22 mouse cellular contexts compared by ENCODE assay signal in the genomic region with DNA sequence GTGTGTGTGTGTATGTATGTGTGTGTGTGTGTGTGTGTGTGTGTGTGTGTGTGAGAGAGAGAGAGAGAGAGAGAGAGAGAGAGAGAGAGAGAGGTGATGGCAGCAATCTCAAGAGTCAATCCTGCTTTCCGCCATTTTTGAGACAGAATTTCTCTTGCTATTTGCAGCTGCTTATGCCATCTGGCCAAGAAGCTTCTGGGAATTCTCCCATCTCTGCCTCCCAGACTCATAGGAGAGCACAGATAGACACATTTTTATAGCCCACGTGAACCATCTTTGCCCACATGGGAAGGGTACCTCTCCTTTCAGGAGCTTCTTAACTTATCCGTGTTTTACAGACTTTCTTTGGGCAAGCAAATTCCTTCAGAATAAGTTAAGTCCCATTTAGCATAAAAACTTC. TPM values are rescaled to one million over a fixed set of nuclear protein-coding genes. Genes with fewer than 3 reads are reported as not detected.
DNase-seq lines count a peak whose midpoint lies in the region; ATAC-seq and TF ChIP-seq lines count a peak whose summit lies in the region.
"Had no signal": no experiment of that assay in that cellular context is flagged by ENCODE, and none has a peak within 500 bp of the region (broad histone marks: within the 10 kb centered on the region; RNA-seq: fewer than 3 reads in every experiment).

No protein-coding gene starts in this region.

- no peaks in the 10 kb centered on the region for H3K36me3 ChIP-seq in forebrain, postnatal 0 days (ENCODE audit: insufficient read depth)
- H3K36me3 ChIP-seq in forebrain, embryonic 16.5 days (ENCODE audit: control insufficient read depth, insufficient read depth) = no peaks in the 10 kb centered on the region
- H3K36me3 ChIP-seq in intestine, postnatal 0 days (ENCODE audit: control insufficient read depth, insufficient read depth) = no peaks in the 10 kb centered on the region
- H3K36me3 ChIP-seq: embryonic facial prominence, embryonic 13.5 days; heart, embryonic 15.5 days; hindbrain, embryonic 13.5 days had no signal

- peaks cover 6% of the 10 kb centered on the region; the same call in 1 of the 2 replicates for H3K4me1 ChIP-seq in forebrain, postnatal 0 days (ENCODE audit: insufficient read depth)
- peaks cover 9% of the 10 kb centered on the region; the same call in 1 of the 2 replicates for H3K4me1 ChIP-seq in forebrain, embryonic 16.5 days (replicated peaks; ENCODE audit: control insufficient read depth, insufficient read depth, low read length)
- H3K4me1 ChIP-seq in intestine, postnatal 0 days (replicated peaks; ENCODE audit: control insufficient read depth, insufficient read depth, low read length) = no peaks in the 10 kb centered on the region
- H3K4me1 ChIP-seq: embryonic facial prominence, embryonic 13.5 days; heart, embryonic 15.5 days; hindbrain, embryonic 13.5 days had no signal

- no peak overlapping the region for H3K4me2 ChIP-seq in forebrain, postnatal 0 days (ENCODE audit: low read depth)
- no peak overlapping the region for H3K4me2 ChIP-seq in forebrain, embryonic 16.5 days (ENCODE audit: low read length)
- no peak overlapping the region for H3K4me2 ChIP-seq in intestine, postnatal 0 days (replicated peaks; ENCODE audit: low read depth)
- H3K4me2 ChIP-seq: embryonic facial prominence, embryonic 13.5 days; forebrain, embryonic 13.5 days; heart, embryonic 11.5 days; heart, embryonic 15.5 days; hindbrain, embryonic 13.5 days had no signal

- no peaks in the 10 kb centered on the region for H3K9me3 ChIP-seq in forebrain, postnatal 0 days (ENCODE audit: low read length)
- no peaks in the 10 kb centered on the region for H3K9me3 ChIP-seq in forebrain, embryonic 16.5 days (ENCODE audit: control insufficient read depth, low read length)
- no peaks in the 10 kb centered on the region for H3K9me3 ChIP-seq in intestine, postnatal 0 days (ENCODE audit: control insufficient read depth)
- H3K9me3 ChIP-seq: embryonic facial prominence, embryonic 13.5 days; forebrain, embryonic 13.5 days; heart, embryonic 15.5 days; hindbrain, embryonic 13.5 days had no signal

- TF ChIP-seq CTCF in forebrain, postnatal 0 days (IDR thresholded peaks at IDR 0.05; ENCODE audit: low read depth) = no peak
- TF ChIP-seq CTCF in intestine, postnatal 0 days (IDR thresholded peaks at IDR 0.05; ENCODE audit: low read depth) = no peak

- H3K27me3 ChIP-seq in forebrain, postnatal 0 days (ENCODE audit: insufficient read depth, low read length) = no peaks in the 10 kb centered on the region
- no peaks in the 10 kb centered on the region for H3K27me3 ChIP-seq in forebrain, embryonic 16.5 days (replicated peaks; ENCODE audit: control insufficient read depth, insufficient read depth, low read length)
- no peaks in the 10 kb centered on the region for H3K27me3 ChIP-seq in intestine, postnatal 0 days (replicated peaks; ENCODE audit: control insufficient read depth, insufficient read depth, low read length)
- H3K27me3 ChIP-seq: embryonic facial prominence, embryonic 13.5 days; forebrain, embryonic 13.5 days; heart, embryonic 15.5 days; hindbrain, embryonic 13.5 days had no signal

- H3K4me3 ChIP-seq in forebrain, postnatal 0 days (ENCODE audit: low read depth, low read length) = no peak overlapping the region
- no peak overlapping the region for H3K4me3 ChIP-seq in forebrain, embryonic 16.5 days (replicated peaks; ENCODE audit: low read length)
- H3K4me3 ChIP-seq in intestine, postnatal 0 days (ENCODE audit: low read depth, low read length) = no peak overlapping the region
- H3K4me3 ChIP-seq: embryonic facial prominence, embryonic 13.5 days; forebrain, embryonic 13.5 days; heart, adult 2 months; heart, embryonic 15.5 days; hindbrain, embryonic 13.5 days had no signal

- no peak overlapping the region for H3K9ac ChIP-seq in forebrain, postnatal 0 days
- no peak overlapping the region for H3K9ac ChIP-seq in forebrain, embryonic 16.5 days (replicated peaks; ENCODE audit: low read depth, low read length)
- H3K9ac ChIP-seq in intestine, postnatal 0 days (ENCODE audit: low read depth, low read length) = no peak overlapping the region
- H3K9ac ChIP-seq: embryonic facial prominence, embryonic 13.5 days; forebrain, embryonic 13.5 days; heart, embryonic 15.5 days; hindbrain, embryonic 13.5 days had no signal

- no peak overlapping the region for H3K27ac ChIP-seq in forebrain, postnatal 0 days (ENCODE audit: low read depth, low read length)
- no peak overlapping the region for H3K27ac ChIP-seq in forebrain, embryonic 16.5 days (ENCODE audit: low read length)
- H3K27ac ChIP-seq in intestine, postnatal 0 days (ENCODE audit: low read depth, low read length) = no peak overlapping the region
- H3K27ac ChIP-seq: embryonic facial prominence, embryonic 13.5 days; forebrain, embryonic 13.5 days; heart, adult 2 months; heart, embryonic 15.5 days; hindbrain, embryonic 13.5 days; hindbrain, postnatal 0 days had no signal

- peak; percentile 67 for DNase-seq in forebrain, postnatal 0 days
- DNase-seq in layer of hippocampus, adult 9-11 months = peak; percentile 23
- DNase-seq in layer of hippocampus, adult 11-12 months (ENCODE audit: low spot score) = no peak
- peak; percentile 19 for DNase-seq in right cerebral cortex, adult 18-20 months
- no peak for DNase-seq in right cerebral cortex, postnatal 25 days
- DNase-seq: adrenal gland, postnatal 10 days; cerebellum, adult 18-20 months; cerebellum, adult 9-11 months; cerebellum, postnatal 36 days; gastrocnemius, postnatal 14 days; heart, adult 2 months; heart, postnatal 14 days had no signal

- WGBS in forebrain, postnatal 0 days = 73% methylated on average over 3 of the region's 3 CpGs
- 74% methylated on average over 3 of the region's 3 CpGs for WGBS in forebrain, embryonic 16.5 days
- 96% methylated on average over 3 of the region's 3 CpGs for WGBS in intestine, postnatal 0 days

- ATAC-seq in forebrain, postnatal 0 days = no peak
- no peak for ATAC-seq in forebrain, embryonic 16.5 days
- no peak for ATAC-seq in intestine, postnatal 0 days
- ATAC-seq: forebrain, embryonic 13.5 days; hindbrain, postnatal 0 days had no signal

RNA-seq across cellular contexts. Expression of a gene that starts 24.6 kb away (rescaled TPM):
- 0.15 TPM in 1 of 2 replicates, not detected in the other for total RNA-seq in forebrain, postnatal 0 days (2014; rRNA removed)
- not detected in 2 replicates for polyA plus RNA-seq in forebrain, postnatal 0 days (2015; fragmentation: Nextera tagmentation; extraction: Ambion mirVana)
- polyA plus RNA-seq in forebrain, embryonic 16.5 days (2015; fragmentation: Nextera tagmentation; extraction: Ambion mirVana) = not detected in 2 replicates
- 0.23 and 0.27 TPM in 2 replicates for polyA plus RNA-seq in intestine, postnatal 0 days (2015; fragmentation: Nextera tagmentation; extraction: Ambion mirVana)
- total RNA-seq: heart, postnatal 14 days; hematopoietic stem cell, adult 5-6 weeks; MEL had no signal
- polyA plus RNA-seq: embryonic facial prominence, embryonic 13.5 days; forebrain, embryonic 13.5 days; heart, adult 2 months; heart, embryonic 11.5 days had no signal

RNA-seq across cellular contexts. Expression of a gene that starts 51.9 kb away (rescaled TPM):
- total RNA-seq in forebrain, postnatal 0 days (2014; rRNA removed) = 80.9 and 84.9 TPM in 2 replicates
- 121 and 130 TPM in 2 replicates for polyA plus RNA-seq in forebrain, postnatal 0 days (2015; fragmentation: Nextera tagmentation; extraction: Ambion mirVana)
- 95.1 and 118 TPM in 2 replicates for polyA plus RNA-seq in forebrain, embryonic 16.5 days (2015; fragmentation: Nextera tagmentation; extraction: Ambion mirVana)
- 65.2 and 69.7 TPM in 2 replicates for polyA plus RNA-seq in intestine, postnatal 0 days (2015; fragmentation: Nextera tagmentation; extraction: Ambion mirVana)

Comparison
In these comparisons a context has a peak if more than half of its experiments do, and no peak if none do; other contexts are left out.
1. DNase-seq: peak in forebrain, postnatal 0 days (single experiment), layer of hippocampus, adult 9-11 months (single experiment) and right cerebral cortex, adult 18-20 months (single experiment); none in layer of hippocampus, adult 11-12 months (single experiment) and right cerebral cortex, postnatal 25 days (single experiment).